Mouse (Mus musculus): Measurements from ENCODE around the gene Sgk1. TPM values are rescaled to one million over a fixed set of nuclear protein-coding genes. Genes with fewer than 3 reads are reported as not detected.

Gene Sgk1
- total RNA-seq, 2 experiments from 2014 or later, result 8.2 to 12.6 TPM

GRCm38 (mm10) chr10:21911303-21911947 is 29.4 kb downstream of the Sgk1 start:
- ATAC-seq (replicated peaks; ENCODE audit: poor library complexity, severe bottlenecking), result no peak

GRCm38 (mm10) chr10:21914751-21915150 is 32.8 kb downstream of the Sgk1 start:
- no peak for ATAC-seq (replicated peaks; ENCODE audit: poor library complexity, severe bottlenecking)

GRCm38 (mm10) chr10:21916301-21917071 is 34.5 kb downstream of the Sgk1 start:
- ATAC-seq (replicated peaks; ENCODE audit: poor library complexity, severe bottlenecking), result no peak

GRCm38 (mm10) chr10:21918016-21918749 is 36.2 kb downstream of the Sgk1 start:
- no peak for ATAC-seq (replicated peaks; ENCODE audit: poor library complexity, severe bottlenecking)

GRCm38 (mm10) chr10:21918750-21919145 is 36.8 kb downstream of the Sgk1 start:
- ATAC-seq (replicated peaks; ENCODE audit: poor library complexity, severe bottlenecking), result no peak

- no peak for ATAC-seq (replicated peaks; ENCODE audit: poor library complexity, severe bottlenecking)
These were observed 38.6 kb downstream of the Sgk1 start for GRCm38 (mm10) chr10:21920611-21921010.

GRCm38 (mm10) chr10:21922716-21923350 is 40.8 kb downstream of the Sgk1 start:
- no peak for ATAC-seq (replicated peaks; ENCODE audit: poor library complexity, severe bottlenecking)

GRCm38 (mm10) chr10:21923495-21923952 is 41.5 kb downstream of the Sgk1 start:
- ATAC-seq (replicated peaks; ENCODE audit: poor library complexity, severe bottlenecking), result no peak

GRCm38 (mm10) chr10:21924051-21924720 is 42.2 kb downstream of the Sgk1 start:
- ATAC-seq (replicated peaks; ENCODE audit: poor library complexity, severe bottlenecking), result no peak

- ATAC-seq (replicated peaks; ENCODE audit: poor library complexity, severe bottlenecking), result no peak
These were observed 45.0 kb downstream of the Sgk1 start for GRCm38 (mm10) chr10:21926941-21927340.

GRCm38 (mm10) chr10:21930781-21931380 is 48.9 kb downstream of the Sgk1 start:
- ATAC-seq (replicated peaks; ENCODE audit: poor library complexity, severe bottlenecking), result no peak

- no peak for ATAC-seq (replicated peaks; ENCODE audit: poor library complexity, severe bottlenecking)
These were observed 50.8 kb downstream of the Sgk1 start for GRCm38 (mm10) chr10:21932791-21933190.

GRCm38 (mm10) chr10:21934826-21935225 is 52.8 kb downstream of the Sgk1 start:
- ATAC-seq (replicated peaks; ENCODE audit: poor library complexity, severe bottlenecking), result no peak

GRCm38 (mm10) chr10:21936513-21937221 is 54.7 kb downstream of the Sgk1 start:
- peak; percentile 40; the same call in 1 of the 2 replicates for ATAC-seq (replicated peaks; ENCODE audit: poor library complexity, severe bottlenecking)

GRCm38 (mm10) chr10:21937222-21937605 is 55.2 kb downstream of the Sgk1 start:
- ATAC-seq (replicated peaks; ENCODE audit: poor library complexity, severe bottlenecking), result no peak

GRCm38 (mm10) chr10:21938166-21938565 is 56.2 kb downstream of the Sgk1 start:
- no peak for ATAC-seq (replicated peaks; ENCODE audit: poor library complexity, severe bottlenecking)

- peak; percentile 35; the same call in 1 of the 2 replicates for ATAC-seq (replicated peaks; ENCODE audit: poor library complexity, severe bottlenecking)
These were observed 59.3 kb downstream of the Sgk1 start for GRCm38 (mm10) chr10:21941235-21941634.

GRCm38 (mm10) chr10:21943145-21943700 is 61.2 kb downstream of the Sgk1 start:
- ATAC-seq (replicated peaks; ENCODE audit: poor library complexity, severe bottlenecking), result no peak

GRCm38 (mm10) chr10:21945195-21945594 is 63.2 kb downstream of the Sgk1 start:
- ATAC-seq (replicated peaks; ENCODE audit: poor library complexity, severe bottlenecking), result no peak

Measured in granulocyte monocyte progenitor cell, adult 5-6 weeks (primary cell).